Mouse (Mus musculus) liver, embryonic 18 days (tissue): ENCODE results near the gene Gns. TPM values are rescaled to one million over a fixed set of nuclear protein-coding genes. Genes with fewer than 3 reads are reported as not detected.

Experiments used
- polyA plus RNA-seq: library from polyadenylated mRNA; depleted of rRNA; stranded (reverse); fragments of >200 nt; gene quantifications from 2 replicates; pipeline ENCODE4 v1.2.3, GENCODE M21; 2012; rRNA removed

Gene Gns
- polyA plus RNA-seq, result 14.8 and 15.5 TPM in 2 replicates

DNA sequence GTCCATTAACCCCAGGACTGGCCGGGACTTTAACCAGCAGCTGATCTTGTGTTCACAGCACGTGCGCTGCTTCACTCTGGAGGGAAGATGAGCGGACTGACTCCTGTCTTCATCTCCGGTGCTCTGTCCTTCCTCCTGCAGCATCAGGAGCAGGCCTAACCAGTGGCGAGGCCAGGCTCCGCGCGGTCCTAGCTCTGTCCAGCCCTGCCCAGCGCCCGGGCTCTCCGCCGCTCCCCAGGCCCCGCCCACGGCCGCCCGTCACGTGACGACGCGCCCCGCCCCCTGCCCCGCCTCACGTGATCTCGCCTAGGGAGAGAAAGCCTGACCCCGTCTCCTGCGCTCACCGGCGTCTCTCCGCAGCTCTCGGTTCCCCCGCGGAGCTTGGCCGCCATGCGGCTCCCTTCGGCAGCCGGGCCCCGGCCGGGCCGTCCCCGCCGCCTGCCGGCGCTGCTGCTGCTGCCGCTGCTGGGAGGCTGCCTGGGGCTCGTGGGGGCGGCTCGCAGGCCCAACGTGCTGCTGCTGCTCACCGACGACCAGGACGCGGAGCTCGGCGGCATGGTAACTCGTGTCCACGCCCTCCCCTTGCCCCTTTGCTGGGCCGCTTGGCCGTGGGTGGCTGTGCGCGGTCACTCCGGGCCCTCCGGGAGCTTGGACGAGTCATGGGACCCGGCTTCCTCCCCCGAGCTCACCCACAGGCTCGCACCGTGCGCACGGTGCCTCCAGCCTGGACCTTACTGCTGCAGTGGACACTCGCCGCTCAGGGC, at the start of gene Gns:
Gene Gns (plus strand): TSS at position 290 of the 764 bp plus-strand sequence.

DNA sequence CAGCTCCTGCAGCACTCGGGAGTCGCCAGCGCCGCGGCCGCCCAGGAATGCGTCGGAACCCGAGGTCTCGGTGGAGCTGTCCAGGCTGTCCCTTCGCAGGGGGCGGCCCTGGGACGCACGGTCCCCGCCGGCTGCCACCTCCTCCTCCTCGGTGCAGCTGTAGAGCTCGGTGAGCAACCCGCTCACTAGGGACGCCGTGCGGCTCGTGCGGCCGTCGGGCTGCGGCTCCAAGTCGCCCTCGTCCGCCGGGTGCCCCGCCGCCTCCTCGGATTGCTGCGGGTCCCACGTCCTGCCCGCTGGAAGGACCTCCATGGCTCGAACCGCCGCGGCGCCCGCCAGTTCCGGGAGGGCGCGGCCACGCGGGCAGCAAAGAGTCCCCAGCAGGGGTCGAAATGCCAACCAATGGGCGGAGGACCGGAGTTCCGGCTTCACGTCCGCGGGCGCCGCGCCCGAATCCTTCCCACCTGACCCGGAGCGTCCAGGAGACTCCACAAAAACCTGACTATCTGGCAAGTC, 13.8 kb upstream of the Gns start, which contains the start of gene Tbc1d30:
Gene Tbc1d30 (minus strand): TSS at position 213 of the 516 bp plus-strand sequence.

Other genes starting within 250 kb of the Gns start
- gene Tbc1d30, start 13.8 kb upstream of the Gns start, polyA plus RNA-seq, result 1.4 and 1.5 TPM in 2 replicates
- 15.2 and 17.0 TPM in 2 replicates for gene Rassf3, start 111.3 kb downstream of the Gns start, polyA plus RNA-seq
- gene Tbk1, start 221.7 kb downstream of the Gns start, polyA plus RNA-seq, result 14.0 and 14.5 TPM in 2 replicates